Mouse (Mus musculus): ENCODE data around the gene Cep89. TPM values are rescaled to one million over a fixed set of nuclear protein-coding genes. Genes with fewer than 3 reads are reported as not detected.

Cep89 gene
- polyA plus RNA-seq, 1 experiment from 2014 or later, result 52.7 TPM

GRCm38 (mm10) chr7:35365161-35365910, 31.5 kb upstream of the Cep89 start:
- no peak for ATAC-seq (ENCODE audit: insufficient number of reproducible peaks, insufficient read depth, low FRiP score, low TSS enrichment, low read depth)
- no peaks in the 10 kb centered on the region for H3K27me3 ChIP-seq
- 54% methylated on average over 12 of the region's 12 CpGs for WGBS

GRCm38 (mm10) chr7:35371096-35371495, 25.7 kb upstream of the Cep89 start:
- Histone ChIP-seq H3K36me3 (no peaks in the 10 kb centered on the region), H3K4me2 (no peak overlapping the region), H3K4me1 (no peaks in the 10 kb centered on the region), H3K9ac (no peak overlapping the region), H3K27me3 (no peaks in the 10 kb centered on the region), H3K27ac (no peak overlapping the region), H3K4me3 (no peak overlapping the region), H3K9me3 (no peaks in the 10 kb centered on the region)
- ATAC-seq (ENCODE audit: insufficient number of reproducible peaks, insufficient read depth, low FRiP score, low TSS enrichment, low read depth), result no peak
- 34% methylated on average over 14 of the region's 14 CpGs for WGBS

More at GRCm38 (mm10) chr7:35365161-35365910, 31.5 kb upstream of the Cep89 start:
- Histone ChIP-seq H3K9me3 (no peaks in the 10 kb centered on the region), H3K4me3 (no peak overlapping the region), H3K27ac (0 out of 2 replicates have a peak overlapping the region, but pooled peaks have one; percentile 7), H3K36me3 (no peaks in the 10 kb centered on the region), H3K4me2 (no peak overlapping the region), H3K4me1 (no peaks in the 10 kb centered on the region; the same call in 1 of the 2 replicates), H3K9ac (no peak overlapping the region)

GRCm38 (mm10) chr7:35372483-35373017, 24.3 kb upstream of the Cep89 start:
- Histone ChIP-seq H3K9ac (no peak overlapping the region), H3K9me3 (no peaks in the 10 kb centered on the region), H3K27me3 (no peaks in the 10 kb centered on the region), H3K4me2 (no peak overlapping the region), H3K4me3 (no peak overlapping the region), H3K36me3 (no peaks in the 10 kb centered on the region), H3K4me1 (no peaks in the 10 kb centered on the region), H3K27ac (no peak overlapping the region)
- WGBS, result 88% methylated on average over 14 of the region's 14 CpGs
- no peak for ATAC-seq (ENCODE audit: insufficient number of reproducible peaks, insufficient read depth, low FRiP score, low TSS enrichment, low read depth)

- H3K4me3 ChIP-seq, result no peak overlapping the region
- H3K4me1 ChIP-seq, result no peaks in the 10 kb centered on the region
- WGBS, result 63% methylated on average over 16 of the region's 16 CpGs
- H3K27me3 ChIP-seq, result no peaks in the 10 kb centered on the region
- ATAC-seq (ENCODE audit: insufficient number of reproducible peaks, insufficient read depth, low FRiP score, low TSS enrichment, low read depth), result no peak
- no peak overlapping the region for H3K27ac ChIP-seq
- no peak overlapping the region for H3K4me2 ChIP-seq
- H3K9me3 ChIP-seq, result no peaks in the 10 kb centered on the region
- H3K36me3 ChIP-seq, result no peaks in the 10 kb centered on the region
- no peak overlapping the region; the same call in 1 of the 2 replicates for H3K9ac ChIP-seq
Measured at GRCm38 (mm10) chr7:35373146-35373989, 23.5 kb upstream of the Cep89 start.

GRCm38 (mm10) chr7:35374265-35374664, 22.6 kb upstream of the Cep89 start:
- H3K4me1 ChIP-seq, result no peaks in the 10 kb centered on the region
- WGBS, result 78% methylated on average over 7 of the region's 7 CpGs

GRCm38 (mm10) chr7:35376623-35377022, 20.2 kb upstream of the Cep89 start:
- 90% methylated on average over 9 of the region's 9 CpGs for WGBS
- Histone ChIP-seq H3K9me3 (no peaks in the 10 kb centered on the region), H3K36me3 (no peaks in the 10 kb centered on the region), H3K27me3 (no peaks in the 10 kb centered on the region), H3K27ac (no peak overlapping the region), H3K4me3 (no peak overlapping the region), H3K4me1 (0 out of 2 replicates have a peak, but pooled peaks cover 3% of the 10 kb centered on the region), H3K9ac (no peak overlapping the region), H3K4me2 (no peak overlapping the region)
- ATAC-seq (ENCODE audit: insufficient number of reproducible peaks, insufficient read depth, low FRiP score, low TSS enrichment, low read depth), result no peak

More at GRCm38 (mm10) chr7:35374265-35374664, 22.6 kb upstream of the Cep89 start:
- no peak for ATAC-seq (ENCODE audit: insufficient number of reproducible peaks, insufficient read depth, low FRiP score, low TSS enrichment, low read depth)
- Histone ChIP-seq H3K36me3 (no peaks in the 10 kb centered on the region), H3K27ac (no peak overlapping the region), H3K27me3 (no peaks in the 10 kb centered on the region), H3K4me2 (no peak overlapping the region), H3K4me3 (no peak overlapping the region), H3K9ac (no peak overlapping the region), H3K9me3 (no peaks in the 10 kb centered on the region)

GRCm38 (mm10) chr7:35379492-35380119, 17.2 kb upstream of the Cep89 start:
- Histone ChIP-seq H3K36me3 (no peaks in the 10 kb centered on the region), H3K9ac (no peak overlapping the region), H3K4me1 (0 out of 2 replicates have a peak, but pooled peaks cover 3% of the 10 kb centered on the region), H3K4me3 (no peak overlapping the region), H3K4me2 (peak overlapping the region; percentile 3), H3K9me3 (no peaks in the 10 kb centered on the region), H3K27me3 (no peaks in the 10 kb centered on the region), H3K27ac (no peak overlapping the region)
- ATAC-seq (ENCODE audit: insufficient number of reproducible peaks, insufficient read depth, low FRiP score, low TSS enrichment, low read depth), result 0 out of 2 replicates have a peak, but pooled peaks have one; percentile 44
- WGBS, result 46% methylated on average over 16 of the region's 16 CpGs

- H3K4me2 ChIP-seq, result no peak overlapping the region
- no peaks in the 10 kb centered on the region for H3K36me3 ChIP-seq
- no peak overlapping the region for H3K4me3 ChIP-seq
- H3K9me3 ChIP-seq, result no peaks in the 10 kb centered on the region
- H3K9ac ChIP-seq, result no peak overlapping the region
- H3K4me1 ChIP-seq, result 0 out of 2 replicates have a peak, but pooled peaks cover 3% of the 10 kb centered on the region
- H3K27me3 ChIP-seq, result no peaks in the 10 kb centered on the region
- no peak overlapping the region for H3K27ac ChIP-seq
- WGBS, result 93% methylated on average over 8 of the region's 8 CpGs
- no peak for ATAC-seq (ENCODE audit: insufficient number of reproducible peaks, insufficient read depth, low FRiP score, low TSS enrichment, low read depth)
Measured at GRCm38 (mm10) chr7:35380351-35380750, 16.5 kb upstream of the Cep89 start.

GRCm38 (mm10) chr7:35381861-35382260, 15.0 kb upstream of the Cep89 start:
- Histone ChIP-seq H3K9ac (no peak overlapping the region), H3K36me3 (no peaks in the 10 kb centered on the region), H3K4me3 (no peak overlapping the region), H3K4me1 (0 out of 2 replicates have a peak, but pooled peaks cover 3% of the 10 kb centered on the region), H3K9me3 (no peaks in the 10 kb centered on the region), H3K27me3 (no peaks in the 10 kb centered on the region), H3K4me2 (no peak overlapping the region), H3K27ac (no peak overlapping the region)
- 33% methylated on average over 13 of the region's 16 CpGs for WGBS
- no peak for ATAC-seq (ENCODE audit: insufficient number of reproducible peaks, insufficient read depth, low FRiP score, low TSS enrichment, low read depth)

- Histone ChIP-seq H3K27me3 (no peaks in the 10 kb centered on the region), H3K9me3 (no peaks in the 10 kb centered on the region), H3K4me3 (no peak overlapping the region), H3K4me2 (no peak overlapping the region), H3K4me1 (0 out of 2 replicates have a peak, but pooled peaks cover 3% of the 10 kb centered on the region), H3K9ac (no peak overlapping the region), H3K36me3 (no peaks in the 10 kb centered on the region), H3K27ac (no peak overlapping the region)
- ATAC-seq (ENCODE audit: insufficient number of reproducible peaks, insufficient read depth, low FRiP score, low TSS enrichment, low read depth), result peak; percentile 38; the same call in 1 of the 2 replicates
- 29% methylated on average over 2 of the region's 2 CpGs for WGBS
Measured at GRCm38 (mm10) chr7:35382706-35383353, 14.0 kb upstream of the Cep89 start.

- WGBS, result 60% methylated on average over 6 of the region's 6 CpGs
- no peak for ATAC-seq (ENCODE audit: insufficient number of reproducible peaks, insufficient read depth, low FRiP score, low TSS enrichment, low read depth)
Measured at GRCm38 (mm10) chr7:35386525-35386952, 10.3 kb upstream of the Cep89 start.

More at GRCm38 (mm10) chr7:35386525-35386952, 10.3 kb upstream of the Cep89 start:
- Histone ChIP-seq H3K4me3 (no peak overlapping the region), H3K4me2 (no peak overlapping the region), H3K4me1 (no peaks in the 10 kb centered on the region), H3K9ac (no peak overlapping the region), H3K9me3 (no peaks in the 10 kb centered on the region), H3K36me3 (no peaks in the 10 kb centered on the region), H3K27me3 (no peaks in the 10 kb centered on the region), H3K27ac (no peak overlapping the region)
